Mouse (Mus musculus) embryonic fibroblast, embryonic 13.5 days (primary cell): Measurements from ENCODE around the gene Mbnl2. TPM values are rescaled to one million over a fixed set of nuclear protein-coding genes. Genes with fewer than 3 reads are reported as not detected.

ENCODE experiments used
- H3K27ac ChIP-seq: 2 replicates; pipeline ENCODE4 v1.5.1; 2012; ENCODE audit warnings: low read length, control low read depth, inconsistent platforms; ENCODE audit not compliant: insufficient read depth
- H3K4me1 ChIP-seq: 2 replicates; pipeline ENCODE4 v1.6.1; 2011; ENCODE audit warnings: low read length; ENCODE audit not compliant: control insufficient read depth, insufficient read depth
- H3K4me3 ChIP-seq: 2 replicates; pipeline ENCODE4 v1.5.1; 2011; ENCODE audit warnings: mild to moderate bottlenecking, control low read depth, low read length; ENCODE audit not compliant: insufficient read depth
- CTCF ChIP-seq: IDR thresholded peaks from 2 replicates; pipeline ENCODE4 v1.5.1; 2011; ENCODE audit warnings: mild to moderate bottlenecking, control low read depth, low read length, moderate library complexity, borderline replicate concordance; ENCODE audit not compliant: insufficient read depth
- POLR2A ChIP-seq: IDR thresholded peaks from 2 replicates; pipeline ENCODE4 v1.6.1; 2011; ENCODE audit warnings: low read depth, mild to moderate bottlenecking, control low read depth, low read length, moderate library complexity
- polyA plus RNA-seq: library from polyadenylated mRNA; stranded (reverse); fragments of >200 nt; gene quantifications from 2 replicates; pipeline ENCODE4 v1.2.4, GENCODE M21; 2011; ENCODE audit warnings: low read depth; ENCODE audit not compliant: missing spikeins, insufficient read length

The Mbnl2 gene
- polyA plus RNA-seq, 1 experiment = 207 TPM

DNA sequence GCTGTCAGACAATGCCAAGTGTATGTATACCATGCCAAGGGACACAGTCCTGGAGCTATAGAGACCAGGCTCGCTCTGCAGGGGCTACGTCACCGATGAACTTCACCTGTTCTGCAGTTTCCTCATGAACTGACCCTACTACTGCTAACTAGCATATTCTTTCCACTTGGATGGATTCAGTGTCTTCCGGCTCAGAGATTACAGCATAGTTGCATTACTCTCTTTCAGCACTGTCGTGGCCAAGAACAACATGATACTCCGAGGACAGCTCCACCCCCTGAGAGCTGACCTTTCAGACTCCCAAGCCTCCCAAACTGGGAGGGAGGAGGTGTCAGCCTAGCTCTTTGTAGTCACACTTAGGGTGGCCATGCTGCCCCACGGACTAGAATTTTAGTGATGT lies 60.9 kb downstream of the Mbnl2 start:
- peak overlapping the region; percentile 54 for H3K27ac ChIP-seq
- TF ChIP-seq CTCF (no peak), POLR2A (no peak)
- peaks cover 21% of the 10 kb centered on the region for H3K4me1 ChIP-seq
- no peak overlapping the region for H3K4me3 ChIP-seq

DNA sequence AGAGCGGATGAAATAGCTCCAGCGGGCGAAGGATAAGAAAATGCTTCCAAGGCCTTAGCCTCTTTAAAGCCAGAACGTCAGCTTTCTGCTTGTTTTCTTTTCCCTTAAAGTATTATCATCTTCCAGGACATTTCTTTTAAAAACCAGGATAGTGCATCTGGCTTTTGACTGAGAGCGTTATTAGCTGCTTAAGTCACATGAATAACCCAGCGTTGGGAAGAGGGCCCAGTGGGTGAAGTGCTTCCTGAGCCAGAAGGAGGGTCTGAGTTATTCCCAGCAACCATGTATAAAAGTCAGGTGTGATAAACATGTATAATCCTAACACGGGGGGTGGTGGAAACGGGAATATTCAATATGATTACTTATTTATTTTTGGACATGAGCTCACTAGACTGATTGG lies 61.4 kb downstream of the Mbnl2 start:
- TF ChIP-seq CTCF (no peak), POLR2A (no peak)
- Histone ChIP-seq H3K4me3 (no peak overlapping the region), H3K4me1 (peaks cover 23% of the 10 kb centered on the region), H3K27ac (peak overlapping the region; percentile 54)

GRCm38 (mm10) chr14:120337731-120338462 lies 62.4 kb downstream of the Mbnl2 start:
- TF ChIP-seq POLR2A (no peak), CTCF (no peak)
- Histone ChIP-seq H3K4me1 (peaks cover 27% of the 10 kb centered on the region), H3K27ac (0 out of 2 replicates have a peak overlapping the region, but pooled peaks have one; percentile 27), H3K4me3 (no peak overlapping the region)

DNA sequence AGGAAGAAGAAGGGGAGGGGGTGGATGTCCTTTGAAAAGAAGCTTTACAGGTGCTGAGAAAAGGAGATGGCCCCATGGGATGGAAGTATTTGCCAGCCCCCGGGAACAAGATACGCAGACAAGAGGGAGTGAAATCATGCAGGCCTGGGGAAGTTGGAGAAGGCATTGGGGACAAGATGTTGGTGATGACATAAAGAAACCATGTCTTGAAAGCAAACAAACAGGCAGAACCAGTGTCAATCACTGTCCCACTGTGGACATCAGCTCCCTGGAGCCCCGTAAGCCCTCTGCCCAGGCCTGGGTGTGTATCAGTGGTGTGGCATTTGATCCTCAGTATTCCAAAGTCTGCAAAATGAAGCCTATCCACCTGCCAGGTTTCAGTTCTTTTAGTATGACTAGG lies 63.2 kb downstream of the Mbnl2 start:
- TF ChIP-seq POLR2A (no peak), CTCF (no peak)
- Histone ChIP-seq H3K4me3 (no peak overlapping the region), H3K4me1 (peaks cover 29% of the 10 kb centered on the region), H3K27ac (no peak overlapping the region)

DNA sequence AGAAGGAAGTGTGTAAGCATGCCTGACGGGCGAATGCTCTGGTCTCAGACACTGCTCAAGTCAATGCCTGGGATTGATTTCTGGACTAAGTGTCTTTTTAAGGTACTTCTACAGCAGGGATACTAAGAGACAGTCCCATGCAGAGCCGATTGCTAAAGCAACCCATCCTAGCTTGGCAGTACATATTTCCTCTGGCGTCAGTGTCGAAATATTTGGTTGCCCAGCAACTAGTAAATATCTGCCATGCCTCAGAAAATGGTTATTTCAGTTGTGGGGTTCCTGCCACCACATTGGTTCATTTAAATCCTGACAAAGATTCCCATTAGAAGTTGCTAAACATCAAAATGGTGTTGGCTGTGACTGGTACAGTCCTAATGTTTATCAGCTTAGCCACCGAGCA lies 66.4 kb downstream of the Mbnl2 start:
- Histone ChIP-seq H3K27ac (peak overlapping the region; percentile 79), H3K4me3 (no peak overlapping the region), H3K4me1 (peaks cover 25% of the 10 kb centered on the region)
- TF ChIP-seq CTCF = no peak
- TF ChIP-seq POLR2A = no peak

GRCm38 (mm10) chr14:120342321-120342720 lies 66.9 kb downstream of the Mbnl2 start:
- no peak for TF ChIP-seq POLR2A
- TF ChIP-seq CTCF = no peak
- H3K4me3 ChIP-seq = no peak overlapping the region
- peaks cover 23% of the 10 kb centered on the region for H3K4me1 ChIP-seq
- peak overlapping the region; percentile 79 for H3K27ac ChIP-seq

GRCm38 (mm10) chr14:120344641-120345040 lies 69.2 kb downstream of the Mbnl2 start:
- H3K4me3 ChIP-seq = no peak overlapping the region
- H3K4me1 ChIP-seq = peaks cover 17% of the 10 kb centered on the region
- no peak overlapping the region for H3K27ac ChIP-seq
- TF ChIP-seq POLR2A (no peak), CTCF (no peak)

GRCm38 (mm10) chr14:120347410-120348315 lies 72.2 kb downstream of the Mbnl2 start:
- Histone ChIP-seq H3K4me3 (no peak overlapping the region), H3K27ac (no peak overlapping the region), H3K4me1 (peaks cover 15% of the 10 kb centered on the region)
- TF ChIP-seq POLR2A = no peak
- TF ChIP-seq CTCF = no peak

GRCm38 (mm10) chr14:120349332-120349731 lies 73.9 kb downstream of the Mbnl2 start:
- H3K4me1 ChIP-seq = peaks cover 23% of the 10 kb centered on the region
- no peak overlapping the region for H3K4me3 ChIP-seq
- TF ChIP-seq CTCF (no peak), POLR2A (no peak)
- no peak overlapping the region for H3K27ac ChIP-seq

DNA sequence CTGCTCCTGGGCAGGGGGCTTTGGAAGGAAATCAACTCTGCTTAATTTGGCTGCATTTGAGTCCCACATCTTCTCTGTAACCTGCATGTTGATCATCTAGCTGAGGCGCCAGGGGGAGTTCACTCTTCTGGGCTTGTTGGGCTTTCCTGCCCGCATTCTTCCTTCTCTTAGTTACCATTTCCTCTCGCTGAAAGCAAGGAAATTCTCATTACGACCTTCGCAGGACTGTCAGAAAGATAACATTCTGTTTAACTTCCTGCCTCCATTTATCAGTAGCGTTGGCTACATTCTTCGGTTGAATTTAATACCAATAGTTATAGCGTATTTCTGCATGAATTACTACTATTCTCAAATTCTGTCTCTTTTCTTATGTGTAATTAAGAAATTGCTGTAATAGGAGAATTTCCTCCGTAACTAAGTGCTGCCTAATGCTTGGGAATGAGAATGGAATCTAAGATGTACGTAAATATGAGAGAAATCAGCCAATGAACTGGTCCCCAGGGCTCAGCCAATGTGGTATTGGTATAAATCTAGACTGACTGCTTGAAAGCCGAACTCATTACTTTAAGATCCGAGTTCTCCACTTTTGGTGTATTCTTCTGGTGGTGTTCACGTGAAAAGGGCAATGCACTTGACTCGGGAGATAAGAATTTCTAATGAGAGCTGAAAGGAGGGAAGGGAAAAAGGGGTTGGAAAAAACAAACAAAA lies 76.8 kb downstream of the Mbnl2 start:
- Histone ChIP-seq H3K4me1 (peaks cover 24% of the 10 kb centered on the region), H3K27ac (peak overlapping the region; percentile 86; the same call in 1 of the 2 replicates), H3K4me3 (no peak overlapping the region)
- no peak for TF ChIP-seq CTCF
- TF ChIP-seq POLR2A = no peak
